Mouse (Mus musculus) embryonic fibroblast, embryonic 13.5 days (primary cell): ENCODE data around the gene Dcaf5. TPM values are rescaled to one million over a fixed set of nuclear protein-coding genes. Genes with fewer than 3 reads are reported as not detected.
"Not testable (repeated sequence)": the region's sequence is repeated elsewhere in the genome, so short reads cannot be mapped to it uniquely, and the experiment has no call there.

Experiments used
- H3K27ac ChIP-seq: 2 replicates; pipeline ENCODE4 v1.5.1; 2012; ENCODE audit warnings: low read length, control low read depth, inconsistent platforms; ENCODE audit not compliant: insufficient read depth
- H3K4me1 ChIP-seq: 2 replicates; pipeline ENCODE4 v1.6.1; 2011; ENCODE audit warnings: low read length; ENCODE audit not compliant: control insufficient read depth, insufficient read depth
- H3K4me3 ChIP-seq: 2 replicates; pipeline ENCODE4 v1.5.1; 2011; ENCODE audit warnings: mild to moderate bottlenecking, control low read depth, low read length; ENCODE audit not compliant: insufficient read depth
- CTCF ChIP-seq: IDR thresholded peaks from 2 replicates; pipeline ENCODE4 v1.5.1; 2011; ENCODE audit warnings: mild to moderate bottlenecking, control low read depth, low read length, moderate library complexity, borderline replicate concordance; ENCODE audit not compliant: insufficient read depth
- POLR2A ChIP-seq: IDR thresholded peaks from 2 replicates; pipeline ENCODE4 v1.6.1; 2011; ENCODE audit warnings: low read depth, mild to moderate bottlenecking, control low read depth, low read length, moderate library complexity
- polyA plus RNA-seq: library from polyadenylated mRNA; stranded (reverse); fragments of >200 nt; gene quantifications from 2 replicates; pipeline ENCODE4 v1.2.4, GENCODE M21; 2011; ENCODE audit warnings: low read depth; ENCODE audit not compliant: missing spikeins, insufficient read length

Dcaf5 gene
- 34.5 and 45.0 TPM in 2 replicates for polyA plus RNA-seq

DNA sequence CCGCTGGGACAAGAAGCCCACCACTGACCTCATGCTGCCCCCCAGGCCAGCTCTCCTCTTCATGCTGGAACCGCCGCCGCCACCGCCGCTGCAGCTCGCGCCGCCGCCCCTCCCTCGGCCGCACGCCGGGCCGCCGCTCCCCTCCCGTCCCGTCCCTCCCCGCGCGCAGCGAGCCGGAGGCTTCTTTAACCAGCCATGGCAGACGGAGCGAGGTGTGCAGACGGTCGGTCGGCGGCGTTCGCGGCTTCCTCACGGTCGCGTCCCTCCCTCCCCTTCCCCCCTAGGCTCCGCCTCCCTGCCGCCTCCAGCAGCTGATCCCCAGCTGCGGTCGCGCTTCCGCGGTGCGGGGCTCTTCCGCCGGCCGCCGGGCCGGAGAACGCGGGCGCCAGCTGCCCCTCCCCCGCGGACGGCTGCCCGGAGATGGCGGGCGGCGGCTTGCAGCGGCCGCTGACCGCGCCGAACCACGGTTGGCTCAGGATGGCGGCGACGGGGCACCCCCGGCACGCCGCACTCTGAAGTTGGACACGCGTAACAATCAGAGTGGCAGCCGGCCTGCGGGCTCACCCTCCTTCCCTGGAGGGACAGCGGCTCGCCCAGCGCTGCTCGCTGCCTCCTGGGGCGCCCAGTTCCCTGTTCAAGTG lies at the start of gene Dcaf5:
Gene Dcaf5 (minus strand): TSS at position 266 of the 641 bp plus-strand sequence.
- 0 out of 2 replicates have a peak, but pooled peaks cover 8% of the 10 kb centered on the region for H3K4me1 ChIP-seq
- peak within 1 kb of the TSS; percentile 95 for H3K27ac ChIP-seq
- TF ChIP-seq CTCF, result no peak
- TF ChIP-seq POLR2A, result peak; percentile 84
- H3K4me3 ChIP-seq, result peak within 1 kb of the TSS; percentile 88

DNA sequence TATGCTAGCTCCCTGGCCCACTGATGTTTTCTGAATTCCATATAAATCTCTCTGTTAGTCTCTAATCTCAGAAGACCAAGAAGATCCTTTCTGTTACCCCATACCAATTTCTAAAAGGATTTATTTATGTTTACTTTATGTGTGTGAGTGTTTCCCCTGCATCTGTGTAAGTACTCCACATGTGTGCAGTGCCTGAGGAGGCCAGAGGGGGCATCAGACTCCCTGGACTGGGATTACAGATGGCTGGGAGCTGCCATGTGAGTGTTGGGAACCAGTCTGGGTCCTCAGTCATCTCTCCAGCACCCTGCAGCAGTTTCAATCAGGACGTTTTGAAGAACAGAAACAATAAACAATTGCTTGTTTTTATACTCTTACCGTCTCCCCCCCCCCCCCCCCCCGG lies 47.0 kb upstream of the Dcaf5 start:
- Histone ChIP-seq H3K27ac (no peak overlapping the region), H3K4me3 (no peak overlapping the region), H3K4me1 (no peaks in the 10 kb centered on the region)
- TF ChIP-seq CTCF, result no peak
- no peak for TF ChIP-seq POLR2A

DNA sequence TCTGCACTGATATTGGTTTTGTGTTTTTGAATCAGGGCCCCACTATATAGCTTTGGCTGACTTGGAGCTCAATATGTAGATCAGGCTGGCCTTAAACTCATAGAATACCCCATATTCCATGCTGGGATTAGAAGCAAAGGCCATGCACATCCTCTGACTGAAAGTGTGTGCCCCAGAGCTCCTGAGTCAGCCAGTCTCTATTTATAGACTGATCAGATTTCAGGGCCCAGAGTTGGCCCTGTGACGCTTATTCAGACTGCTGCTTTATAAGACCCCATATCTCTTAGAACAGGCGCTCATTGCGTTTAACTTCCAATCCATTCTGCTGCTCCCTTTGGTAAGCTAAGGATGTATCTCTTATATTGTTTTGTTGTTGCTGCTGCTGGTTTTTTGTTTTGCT lies 43.6 kb upstream of the Dcaf5 start:
- no peaks in the 10 kb centered on the region for H3K4me1 ChIP-seq
- no peak overlapping the region for H3K27ac ChIP-seq
- no peak for TF ChIP-seq POLR2A
- TF ChIP-seq CTCF, result no peak
- H3K4me3 ChIP-seq, result no peak overlapping the region

DNA sequence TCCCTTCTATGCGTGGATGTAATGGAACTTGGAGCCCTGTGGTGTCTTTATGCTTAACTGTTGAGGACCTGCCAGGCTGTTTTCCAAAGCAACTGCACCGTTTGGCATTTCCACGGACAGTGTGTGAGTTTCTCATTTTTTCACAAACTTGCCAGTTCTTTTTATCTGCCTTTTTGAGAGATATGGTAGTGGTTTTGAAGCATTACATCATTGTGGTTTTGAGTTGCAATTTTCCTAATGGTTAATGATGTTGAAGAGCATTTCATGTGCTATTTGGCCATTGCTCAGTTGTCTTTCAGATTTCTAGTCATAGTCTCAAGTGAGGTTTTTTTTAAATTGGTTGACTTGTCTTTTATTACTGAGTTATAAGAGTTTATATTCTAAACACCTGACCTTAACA lies 37.3 kb upstream of the Dcaf5 start:
- H3K27ac ChIP-seq, result no peak overlapping the region
- H3K4me1 ChIP-seq, result no peaks in the 10 kb centered on the region
- TF ChIP-seq CTCF (no peak), POLR2A (no peak)
- H3K4me3 ChIP-seq, result no peak overlapping the region

DNA sequence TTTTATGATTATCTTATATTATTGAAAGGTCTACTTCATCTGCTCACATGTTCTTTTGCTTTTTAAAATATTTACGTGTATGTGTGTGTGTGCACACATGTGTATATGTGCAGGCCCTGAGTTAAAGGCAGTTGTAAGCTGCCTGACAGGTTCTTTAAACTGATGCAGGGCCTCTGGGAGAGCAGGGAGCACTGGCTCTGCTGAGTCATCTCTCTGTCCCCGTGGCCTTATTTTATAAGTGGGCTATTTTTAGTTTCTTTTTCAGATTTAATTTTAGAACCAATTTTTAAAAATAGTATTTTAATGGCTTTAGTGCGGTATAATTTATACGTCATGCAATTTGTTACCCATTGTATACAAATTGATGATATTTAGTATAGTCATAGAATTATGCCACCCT lies 35.5 kb upstream of the Dcaf5 start:
- Histone ChIP-seq H3K27ac (no peak overlapping the region), H3K4me1 (no peaks in the 10 kb centered on the region), H3K4me3 (no peak overlapping the region)
- TF ChIP-seq CTCF, result no peak
- TF ChIP-seq POLR2A, result no peak

DNA sequence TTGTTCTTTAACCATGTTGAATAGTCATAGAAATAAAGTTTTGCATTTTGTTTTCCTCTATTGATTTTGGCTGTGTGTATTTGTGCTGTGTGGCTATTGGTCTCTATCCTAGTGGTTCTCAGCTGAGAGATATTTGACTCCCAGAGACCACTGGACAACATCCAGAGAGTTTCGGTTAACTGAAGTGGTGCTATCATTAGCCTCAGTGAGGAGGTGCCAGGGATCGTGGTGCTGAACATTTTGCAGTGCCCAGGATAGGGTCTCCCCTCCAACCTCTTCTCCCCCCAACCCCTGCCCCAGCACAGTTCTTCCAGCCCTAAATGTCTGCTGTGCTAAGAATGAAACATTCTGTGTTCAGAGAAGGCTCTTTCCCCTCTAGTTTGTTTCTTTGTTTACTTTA lies 33.8 kb upstream of the Dcaf5 start:
- TF ChIP-seq POLR2A (no peak), CTCF (no peak)
- H3K27ac ChIP-seq, result no peak overlapping the region
- H3K4me3 ChIP-seq, result no peak overlapping the region
- no peaks in the 10 kb centered on the region for H3K4me1 ChIP-seq

DNA sequence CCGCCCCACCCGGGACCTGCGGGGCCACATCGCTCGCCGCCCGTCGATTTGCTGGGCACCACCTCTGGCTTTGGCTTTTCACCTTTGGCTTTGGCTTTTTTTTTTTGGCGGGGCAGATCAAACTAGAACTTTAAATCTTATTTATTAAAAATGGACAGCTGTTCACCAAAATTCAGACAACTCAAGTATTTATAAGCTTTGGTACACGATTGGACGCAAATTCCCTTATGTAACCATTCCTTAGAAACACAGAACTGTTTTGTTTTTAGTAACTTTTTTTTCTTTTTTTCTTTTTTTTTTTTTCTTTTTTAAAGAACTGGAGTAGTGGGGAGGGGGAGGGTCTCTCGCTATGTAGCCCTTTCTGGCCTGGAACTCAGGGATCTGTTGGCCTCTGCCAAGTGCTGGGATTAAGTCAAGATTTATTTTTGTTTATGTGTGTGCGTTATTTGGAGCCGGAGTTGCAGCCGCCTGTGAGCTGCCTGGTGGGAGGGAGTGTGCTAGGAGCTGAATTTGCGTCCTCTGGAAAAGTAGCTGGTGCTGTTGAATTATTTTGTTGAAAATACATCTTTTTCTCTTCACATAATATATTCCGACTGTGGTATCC lies 27.4 kb upstream of the Dcaf5 start:
- peak; percentile 4; the same call in 1 of the 2 replicates for TF ChIP-seq POLR2A
- no peak for TF ChIP-seq CTCF
- Histone ChIP-seq H3K4me1 (no peaks in the 10 kb centered on the region), H3K4me3 (peak overlapping the region; percentile 80), H3K27ac (no peak overlapping the region)

DNA sequence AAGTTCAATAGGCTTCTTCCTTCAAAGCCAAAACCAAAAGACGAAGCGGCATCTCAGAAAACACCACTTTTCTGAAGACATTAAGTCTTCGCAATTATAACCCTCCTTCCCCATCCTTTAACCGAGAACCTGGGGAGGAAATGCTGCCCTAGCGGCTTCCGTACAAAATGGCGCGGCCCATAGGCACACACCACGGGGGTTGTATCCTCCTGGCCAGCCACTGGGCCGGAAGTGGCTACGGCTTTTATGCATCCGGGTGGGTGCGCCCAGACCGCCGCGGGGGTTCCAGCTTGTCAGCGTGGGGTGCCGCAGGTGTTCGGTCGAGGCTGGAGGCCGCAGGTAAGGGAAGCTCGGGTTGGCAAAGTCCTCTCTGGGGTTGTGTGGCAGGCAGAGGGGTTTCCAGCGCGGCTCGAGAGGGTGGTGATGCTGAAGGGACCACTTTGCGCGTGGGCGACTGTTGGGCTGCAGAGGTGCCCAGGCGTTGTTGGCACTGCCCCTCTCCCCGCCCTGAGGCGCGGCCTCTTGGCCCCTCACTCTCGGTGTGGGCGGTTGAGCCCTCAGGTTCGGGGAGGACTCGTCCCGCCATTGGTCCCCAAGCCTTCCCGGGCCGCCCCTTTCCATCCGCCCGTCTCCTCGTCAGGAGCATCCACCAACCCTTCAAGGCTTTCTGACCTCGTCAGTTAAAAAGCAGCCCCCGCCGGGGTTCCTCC lies 26.7 kb upstream of the Dcaf5 start, which contains the start of gene Exd2:
Gene Exd2 (plus strand): TSS at position 154 of the 710 bp plus-strand sequence.
- Histone ChIP-seq H3K27ac (peak within 1 kb of the TSS; percentile 23; the same call in 1 of the 2 replicates), H3K4me1 (no peaks in the 10 kb centered on the region), H3K4me3 (peak within 1 kb of the TSS; percentile 80)
- TF ChIP-seq CTCF, result no peak
- peak; percentile 52 for TF ChIP-seq POLR2A

DNA sequence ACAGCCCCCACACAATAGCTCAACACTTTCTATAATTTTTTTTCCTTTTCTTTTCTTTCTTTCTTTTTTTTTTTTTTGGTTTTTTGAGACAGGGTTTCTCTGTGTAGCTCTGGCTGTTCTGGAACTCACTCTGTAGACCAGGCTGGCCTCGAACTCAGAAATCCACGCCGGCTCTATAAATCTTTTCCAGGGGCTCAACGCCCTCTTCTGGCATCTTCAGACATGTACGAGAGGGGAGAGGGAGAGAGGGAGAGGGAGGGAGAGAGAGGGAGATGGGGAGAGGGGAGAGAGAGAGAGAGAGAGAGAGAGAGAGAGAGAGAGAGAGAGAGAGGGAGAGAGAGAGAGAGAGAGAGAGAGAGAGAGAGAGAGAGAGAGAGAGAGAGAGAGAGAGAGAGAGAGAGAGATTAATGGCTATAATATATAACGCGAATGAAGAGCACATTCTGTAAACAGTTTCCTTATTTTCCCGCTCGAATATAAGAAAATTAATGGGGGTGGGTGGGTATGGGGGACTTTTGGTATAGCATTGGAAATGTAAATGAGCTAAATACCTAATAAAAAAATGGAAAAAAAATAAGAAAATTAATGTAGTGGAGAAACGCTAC lies 26.0 kb upstream of the Dcaf5 start:
- not testable (repeated sequence) for H3K4me1 ChIP-seq, H3K27ac ChIP-seq
- H3K4me3 ChIP-seq, result peak overlapping the region; percentile 80

DNA sequence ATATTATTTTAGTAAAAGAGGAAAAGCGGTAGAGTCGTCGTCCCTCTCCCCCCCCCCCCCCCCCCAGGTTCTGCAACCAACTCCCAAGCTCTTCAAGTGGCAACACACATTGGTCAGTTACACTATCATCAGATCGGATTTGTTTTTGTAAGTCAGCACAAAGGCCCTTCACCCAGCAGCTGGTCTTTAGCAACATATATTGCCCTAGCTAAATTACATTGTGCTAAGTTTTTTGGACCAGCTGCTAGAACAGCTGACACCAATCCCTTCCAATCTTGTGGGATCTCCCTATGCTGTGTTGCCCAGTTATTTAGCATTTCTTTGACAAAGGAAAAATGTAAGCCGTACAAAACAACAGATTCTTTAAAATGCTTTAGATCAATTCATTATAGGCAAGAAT lies 21.6 kb upstream of the Dcaf5 start:
- Histone ChIP-seq H3K4me1 (no peaks in the 10 kb centered on the region), H3K27ac (no peak overlapping the region), H3K4me3 (no peak overlapping the region)
- TF ChIP-seq POLR2A, result no peak
- no peak for TF ChIP-seq CTCF
